Mouse (Mus musculus) MEL-GATA-1-ER (cell line): Measurements from ENCODE around the gene Hoxa3.

Experiments used
- DNase-seq: peaks from one replicate; pipeline ENCODE4 v3.0.0-alpha.2; 2012; ENCODE audit warnings: low read depth; ENCODE audit errors: extremely low read depth

Hoxa3 gene

GRCm38 (mm10) chr6:52246916-52247315 lies 33.8 kb upstream of the Hoxa3 start:
- no peak for DNase-seq

GRCm38 (mm10) chr6:52246403-52246803 lies 33.3 kb upstream of the Hoxa3 start:
- DNase-seq = no peak

GRCm38 (mm10) chr6:52245757-52246142 lies 32.6 kb upstream of the Hoxa3 start, which contains the start of gene Hoxa11:
Hoxa11 (minus strand) TSS chr6:52245810.
- no peak for DNase-seq

- no peak for DNase-seq
Measured at GRCm38 (mm10) chr6:52245040-52245756, 32.1 kb upstream of the Hoxa3 start.

GRCm38 (mm10) chr6:52244471-52245039 lies 31.4 kb upstream of the Hoxa3 start:
- no peak for DNase-seq

- no peak for DNase-seq
Measured at GRCm38 (mm10) chr6:52243681-52244121, 30.6 kb upstream of the Hoxa3 start.

- no peak for DNase-seq
Measured at GRCm38 (mm10) chr6:52242801-52243332, 29.7 kb upstream of the Hoxa3 start.

- DNase-seq = no peak
Measured at GRCm38 (mm10) chr6:52241001-52241621, 28.0 kb upstream of the Hoxa3 start.

GRCm38 (mm10) chr6:52240389-52241000 lies 27.4 kb upstream of the Hoxa3 start, which contains the start of gene Hoxa10:
Hoxa10 (minus strand) TSS chr6:52240854.
- no peak for DNase-seq

- no peak for DNase-seq
Measured at GRCm38 (mm10) chr6:52239625-52240388, 26.7 kb upstream of the Hoxa3 start.

- no peak for DNase-seq
Measured at GRCm38 (mm10) chr6:52238976-52239375, 25.8 kb upstream of the Hoxa3 start.

GRCm38 (mm10) chr6:52238155-52238545 lies 25.0 kb upstream of the Hoxa3 start:
- DNase-seq = no peak

- DNase-seq = no peak
Measured at GRCm38 (mm10) chr6:52237346-52238154, 24.4 kb upstream of the Hoxa3 start.

GRCm38 (mm10) chr6:52236806-52237205 lies 23.7 kb upstream of the Hoxa3 start:
- DNase-seq = no peak

- no peak for DNase-seq
Measured at GRCm38 (mm10) chr6:52235866-52236265, 22.7 kb upstream of the Hoxa3 start.

- no peak for DNase-seq
Measured at GRCm38 (mm10) chr6:52235267-52235666, 22.1 kb upstream of the Hoxa3 start.

- DNase-seq = no peak
Measured at GRCm38 (mm10) chr6:52234428-52235140, 21.4 kb upstream of the Hoxa3 start.

GRCm38 (mm10) chr6:52233546-52234427 lies 20.7 kb upstream of the Hoxa3 start:
- no peak for DNase-seq
